Mouse (Mus musculus): ENCODE measurements around the gene 5330417C22Rik. TPM values are rescaled to one million over a fixed set of nuclear protein-coding genes. Genes with fewer than 3 reads are reported as not detected.
"Not testable (repeated sequence)": the region's sequence is repeated elsewhere in the genome, so short reads cannot be mapped to it uniquely, and the experiment has no call there.

Gene 5330417C22Rik
- total RNA-seq, 4 experiments from 2014 or later: 29.3 to 41.9 (median 35.1) TPM

- DNase-seq (ENCODE audit: low spot score in 2 of 2): no peak
Measured at GRCm38 (mm10) chr3:108533114-108533885, 3.0 kb downstream of the 5330417C22Rik start.

- DNase-seq (ENCODE audit: low spot score in 2 of 2): no peak
Measured at GRCm38 (mm10) chr3:108528489-108528888, 7.8 kb downstream of the 5330417C22Rik start.

GRCm38 (mm10) chr3:108523415-108523814 lies 12.9 kb downstream of the 5330417C22Rik start:
- no peak for DNase-seq (ENCODE audit: low spot score in 2 of 2)

GRCm38 (mm10) chr3:108518276-108518675 lies 18.1 kb downstream of the 5330417C22Rik start:
- DNase-seq (ENCODE audit: low spot score in 2 of 2): no peak

GRCm38 (mm10) chr3:108513465-108513864 lies 22.9 kb downstream of the 5330417C22Rik start:
- no peak for DNase-seq (ENCODE audit: low spot score in 2 of 2)

GRCm38 (mm10) chr3:108510716-108511483 lies 25.4 kb downstream of the 5330417C22Rik start:
- DNase-seq (ENCODE audit: low spot score in 2 of 2): no peak

GRCm38 (mm10) chr3:108510156-108510555 lies 26.2 kb downstream of the 5330417C22Rik start:
- DNase-seq (ENCODE audit: low spot score in 2 of 2): no peak

GRCm38 (mm10) chr3:108508745-108509474 lies 27.4 kb downstream of the 5330417C22Rik start:
- DNase-seq (ENCODE audit: low spot score in 2 of 2): no peak

- no peak for DNase-seq (ENCODE audit: low spot score in 2 of 2)
Measured at GRCm38 (mm10) chr3:108503908-108504307, 32.4 kb downstream of the 5330417C22Rik start.

- DNase-seq (ENCODE audit: low spot score in 2 of 2): not testable (repeated sequence)
Measured at GRCm38 (mm10) chr3:108501411-108501810, 34.9 kb downstream of the 5330417C22Rik start.

- no peak for DNase-seq (ENCODE audit: low spot score in 2 of 2)
Measured at GRCm38 (mm10) chr3:108499826-108500225, 36.5 kb downstream of the 5330417C22Rik start.

- no peak for DNase-seq (ENCODE audit: low spot score in 2 of 2)
Measured at GRCm38 (mm10) chr3:108497602-108498001, 38.7 kb downstream of the 5330417C22Rik start.

- DNase-seq (ENCODE audit: low spot score in 2 of 2): no peak
Measured at GRCm38 (mm10) chr3:108495486-108495885, 40.9 kb downstream of the 5330417C22Rik start.

- DNase-seq (ENCODE audit: low spot score in 2 of 2): no peak
Measured at GRCm38 (mm10) chr3:108494861-108495474, 41.4 kb downstream of the 5330417C22Rik start.

GRCm38 (mm10) chr3:108489968-108490367 lies 46.4 kb downstream of the 5330417C22Rik start:
- no peak for DNase-seq (ENCODE audit: low spot score in 2 of 2)

- DNase-seq (ENCODE audit: low spot score in 2 of 2): no peak
Measured at GRCm38 (mm10) chr3:108484749-108485148, 51.6 kb downstream of the 5330417C22Rik start.

- DNase-seq (ENCODE audit: low spot score in 2 of 2): no peak
Measured at GRCm38 (mm10) chr3:108478800-108479199, 57.5 kb downstream of the 5330417C22Rik start.

- no peak for DNase-seq (ENCODE audit: low spot score in 2 of 2)
Measured at GRCm38 (mm10) chr3:108476761-108477619, 59.3 kb downstream of the 5330417C22Rik start.

- no peak for DNase-seq (ENCODE audit: low spot score in 2 of 2)
Measured at GRCm38 (mm10) chr3:108475496-108475895, 60.8 kb downstream of the 5330417C22Rik start.

GRCm38 (mm10) chr3:108474969-108475368 lies 61.4 kb downstream of the 5330417C22Rik start:
- DNase-seq (ENCODE audit: low spot score in 2 of 2): no peak
